Mouse (Mus musculus): ENCODE measurements at regions not wholly inside any gene's neighbourhood (a gene's known extent, or its start where the extent isn't known, plus 50 kb on each side); places are given as distances from the start of the nearest gene placed in this dataset.

GRCm38 (mm10) chr15:56858627-56859334, 618.6 kb downstream of the Slc22a22 start:
- Histone ChIP-seq H3K36me3 (no peaks in the 10 kb centered on the region), H3K9me3 (replicated peaks) (no peaks in the 10 kb centered on the region), H3K4me1 (replicated peaks) (0 out of 2 replicates have a peak, but pooled peaks cover 4% of the 10 kb centered on the region), H3K27ac (ENCODE audit: poor library complexity, severe bottlenecking) (no peak overlapping the region), H3K4me3 (no peak overlapping the region), H3K9ac (no peak overlapping the region), H3K4me2 (no peak overlapping the region), H3K27me3 (replicated peaks) (no peaks in the 10 kb centered on the region)
- 22% methylated on average over 3 of the region's 4 CpGs for WGBS
- no peak for ATAC-seq (ENCODE audit: insufficient number of reproducible peaks, low FRiP score)

DNA sequence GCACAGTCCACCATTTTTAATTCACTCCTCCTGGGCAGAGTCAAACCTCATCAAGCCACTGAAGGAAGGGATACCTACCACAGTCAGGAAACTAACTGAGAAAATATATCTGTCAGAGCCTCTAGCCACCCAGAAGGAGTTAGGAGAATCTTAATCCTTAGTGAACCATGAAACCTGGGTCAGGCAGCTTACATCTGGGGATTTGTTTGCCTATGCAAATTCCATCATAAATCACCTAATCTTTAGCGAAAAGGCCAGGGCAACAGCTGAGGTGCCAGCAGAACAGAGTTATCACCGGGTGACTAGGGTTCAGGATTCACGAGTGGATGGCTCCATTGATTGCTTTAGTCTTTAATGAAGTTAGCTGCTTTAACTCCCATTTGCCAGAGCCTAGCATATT, 619.3 kb downstream of the Slc22a22 start:
- Histone ChIP-seq H3K9ac (no peak overlapping the region), H3K9me3 (replicated peaks) (no peaks in the 10 kb centered on the region), H3K27ac (ENCODE audit: poor library complexity, severe bottlenecking) (no peak overlapping the region), H3K27me3 (replicated peaks) (no peaks in the 10 kb centered on the region), H3K36me3 (no peaks in the 10 kb centered on the region), H3K4me3 (no peak overlapping the region), H3K4me2 (no peak overlapping the region), H3K4me1 (replicated peaks) (0 out of 2 replicates have a peak, but pooled peaks cover 4% of the 10 kb centered on the region)
- no peak for ATAC-seq (ENCODE audit: insufficient number of reproducible peaks, low FRiP score)
- 44% methylated on average over 3 of the region's 3 CpGs for WGBS

DNA sequence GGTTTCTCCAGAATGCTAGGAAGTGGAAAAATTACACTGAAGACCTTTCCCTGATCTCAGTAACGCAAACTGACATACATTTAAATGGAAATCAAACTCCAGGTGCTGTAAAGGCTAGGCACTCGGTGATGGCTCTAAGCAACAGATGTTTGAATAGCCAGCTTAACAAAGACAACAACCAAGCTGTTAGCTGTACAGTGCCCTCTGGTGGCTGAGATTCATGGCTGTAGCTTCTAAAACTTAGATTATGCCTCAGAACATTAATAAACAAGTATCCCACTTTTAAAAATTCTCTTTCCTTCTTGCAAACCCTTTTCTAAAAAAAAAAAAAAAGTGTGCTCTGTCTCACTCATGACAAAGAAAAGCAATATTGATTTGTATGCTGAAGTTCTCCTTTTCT, 621.4 kb downstream of the Slc22a22 start:
- Histone ChIP-seq H3K9me3 (replicated peaks) (no peaks in the 10 kb centered on the region), H3K36me3 (no peaks in the 10 kb centered on the region), H3K4me3 (no peak overlapping the region), H3K27me3 (replicated peaks) (no peaks in the 10 kb centered on the region), H3K27ac (ENCODE audit: poor library complexity, severe bottlenecking) (no peak overlapping the region), H3K4me2 (no peak overlapping the region), H3K9ac (no peak overlapping the region), H3K4me1 (replicated peaks) (0 out of 2 replicates have a peak, but pooled peaks cover 4% of the 10 kb centered on the region)
- no peak for ATAC-seq (ENCODE audit: insufficient number of reproducible peaks, low FRiP score)
- 21% methylated on average over 2 of the region's 2 CpGs for WGBS

GRCm38 (mm10) chr15:56853106-56853505, 624.3 kb downstream of the Slc22a22 start:
- Histone ChIP-seq H3K27me3 (replicated peaks) (no peaks in the 10 kb centered on the region), H3K9me3 (replicated peaks) (no peaks in the 10 kb centered on the region), H3K27ac (ENCODE audit: poor library complexity, severe bottlenecking) (no peak overlapping the region), H3K4me2 (no peak overlapping the region), H3K4me1 (replicated peaks) (no peaks in the 10 kb centered on the region), H3K9ac (no peak overlapping the region), H3K36me3 (no peaks in the 10 kb centered on the region), H3K4me3 (no peak overlapping the region)
- no peak for ATAC-seq (ENCODE audit: insufficient number of reproducible peaks, low FRiP score)
- 55% methylated on average over 5 of the region's 5 CpGs for WGBS

DNA sequence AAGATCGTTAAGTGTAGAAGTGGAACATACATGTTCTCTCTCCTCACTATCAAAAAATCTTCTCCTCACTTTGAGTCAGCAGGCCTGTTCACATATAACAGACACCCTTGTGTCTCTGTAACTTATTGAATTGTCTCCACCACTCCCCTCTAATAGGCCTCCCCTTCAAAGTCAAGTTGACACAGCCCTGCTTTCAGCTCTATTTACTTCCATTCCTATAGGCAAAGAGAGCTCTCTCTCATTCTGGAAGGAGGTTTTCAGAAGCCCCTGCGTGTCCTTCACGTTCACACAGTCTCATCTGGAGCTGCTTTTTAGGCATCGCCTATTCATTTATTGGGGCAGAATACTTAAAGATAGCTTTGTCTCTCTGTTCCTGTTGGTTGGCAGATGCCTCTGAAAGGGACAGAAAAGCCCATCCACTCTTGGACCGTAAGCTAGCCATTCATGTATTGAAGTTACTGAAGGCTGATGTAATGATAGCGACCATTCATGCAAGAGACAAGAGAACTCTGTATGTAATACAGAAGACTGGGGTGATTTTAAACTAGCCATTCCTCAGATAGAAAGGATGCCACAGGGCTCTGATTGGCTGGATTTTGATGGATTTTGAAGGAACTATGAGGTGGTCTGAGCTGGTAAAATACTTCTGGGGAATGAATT, 629.8 kb downstream of the Slc22a22 start:
- H3K4me3 ChIP-seq = no peak overlapping the region
- no peak overlapping the region for H3K27ac ChIP-seq (ENCODE audit: poor library complexity, severe bottlenecking)
- H3K27me3 ChIP-seq (replicated peaks) = no peaks in the 10 kb centered on the region
- WGBS = 81% methylated on average over 6 of the region's 6 CpGs
- ATAC-seq (ENCODE audit: insufficient number of reproducible peaks, low FRiP score) = no peak
- no peaks in the 10 kb centered on the region for H3K9me3 ChIP-seq (replicated peaks)
- no peak overlapping the region for H3K4me2 ChIP-seq
- no peak overlapping the region for H3K9ac ChIP-seq
- no peaks in the 10 kb centered on the region for H3K4me1 ChIP-seq (replicated peaks)
- no peaks in the 10 kb centered on the region for H3K36me3 ChIP-seq

- ATAC-seq (ENCODE audit: insufficient number of reproducible peaks, low FRiP score) = no peak
- Histone ChIP-seq H3K4me2 (no peak overlapping the region), H3K4me1 (replicated peaks) (no peaks in the 10 kb centered on the region), H3K27ac (ENCODE audit: poor library complexity, severe bottlenecking) (no peak overlapping the region), H3K9ac (no peak overlapping the region), H3K36me3 (no peaks in the 10 kb centered on the region), H3K4me3 (no peak overlapping the region), H3K9me3 (replicated peaks) (no peaks in the 10 kb centered on the region), H3K27me3 (replicated peaks) (no peaks in the 10 kb centered on the region)
- WGBS = 48% methylated on average over 1 of the region's 1 CpGs
Measured at GRCm38 (mm10) chr15:56844574-56844973, 632.9 kb downstream of the Slc22a22 start.

DNA sequence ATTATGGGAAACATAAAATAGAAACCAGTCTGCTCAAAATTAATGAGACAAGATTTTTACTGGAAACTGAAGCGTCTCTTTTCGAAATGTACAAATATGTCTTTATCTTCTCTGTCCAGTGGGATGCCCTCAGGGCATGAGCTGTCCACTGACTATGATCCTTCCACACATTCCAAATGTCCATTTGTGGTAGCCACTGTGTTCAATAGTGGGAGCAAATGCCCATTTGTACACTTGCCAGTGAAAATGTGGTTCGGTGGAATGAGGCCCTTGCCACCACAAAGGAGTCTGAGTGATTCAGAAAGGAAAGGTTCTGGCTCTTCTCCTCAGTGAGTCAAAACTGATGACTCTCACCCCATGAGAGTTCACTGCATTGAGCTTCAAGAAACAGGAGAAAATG, 635.9 kb downstream of the Slc22a22 start:
- Histone ChIP-seq H3K4me2 (no peak overlapping the region), H3K9ac (no peak overlapping the region), H3K9me3 (replicated peaks) (no peaks in the 10 kb centered on the region), H3K4me1 (replicated peaks) (no peaks in the 10 kb centered on the region), H3K4me3 (no peak overlapping the region), H3K36me3 (no peaks in the 10 kb centered on the region), H3K27me3 (replicated peaks) (no peaks in the 10 kb centered on the region), H3K27ac (ENCODE audit: poor library complexity, severe bottlenecking) (no peak overlapping the region)
- 86% methylated on average over 3 of the region's 3 CpGs for WGBS
- no peak for ATAC-seq (ENCODE audit: insufficient number of reproducible peaks, low FRiP score)

DNA sequence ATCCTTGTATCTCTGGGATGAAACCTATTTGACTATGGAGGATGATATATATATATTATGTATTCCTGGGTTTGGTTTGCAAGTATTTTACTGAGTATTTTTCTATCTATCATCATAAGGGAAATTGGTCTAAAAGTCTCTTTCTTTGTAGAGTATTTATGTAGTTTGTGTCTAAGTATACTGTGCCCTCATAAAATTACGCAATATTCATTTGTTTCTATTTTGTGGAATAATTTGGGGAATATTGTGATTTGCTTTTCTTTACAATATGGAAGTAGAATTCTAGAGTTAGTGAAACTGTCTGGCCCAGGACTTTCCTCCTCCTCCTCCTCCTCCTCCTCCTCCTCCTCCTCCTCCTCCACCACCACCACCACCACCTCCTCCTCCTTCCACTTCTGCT, 640.1 kb downstream of the Slc22a22 start:
- Histone ChIP-seq H3K9ac (no peak overlapping the region), H3K27me3 (replicated peaks) (no peaks in the 10 kb centered on the region), H3K27ac (ENCODE audit: poor library complexity, severe bottlenecking) (no peak overlapping the region), H3K36me3 (no peaks in the 10 kb centered on the region), H3K9me3 (replicated peaks) (no peaks in the 10 kb centered on the region), H3K4me2 (no peak overlapping the region), H3K4me3 (no peak overlapping the region), H3K4me1 (replicated peaks) (0 out of 2 replicates have a peak, but pooled peaks cover 3% of the 10 kb centered on the region)
- ATAC-seq (ENCODE audit: insufficient number of reproducible peaks, low FRiP score) = no peak
- WGBS = 91% methylated on average over 1 of the region's 1 CpGs

DNA sequence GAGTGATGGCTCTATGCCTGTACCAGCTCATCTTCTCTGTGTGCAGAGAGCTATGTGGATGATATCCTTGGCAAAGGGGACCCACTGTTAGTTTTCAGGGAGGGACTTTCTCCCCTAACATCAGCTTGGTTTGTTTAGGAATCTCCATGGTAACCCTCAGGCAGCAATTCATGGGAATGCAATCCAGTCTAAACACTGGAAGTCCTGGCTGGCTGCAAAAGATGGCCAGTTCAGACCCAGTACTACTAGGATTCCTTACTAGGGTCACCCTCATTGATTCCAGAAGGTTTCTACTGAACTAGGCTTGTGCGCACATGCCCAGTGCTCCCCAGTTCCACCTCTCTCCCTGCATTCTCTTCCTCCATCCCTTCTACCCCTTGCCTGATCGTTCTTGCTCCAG, 642.8 kb downstream of the Slc22a22 start:
- no peak for ATAC-seq (ENCODE audit: insufficient number of reproducible peaks, low FRiP score)
- WGBS = 81% methylated on average over 2 of the region's 2 CpGs
- Histone ChIP-seq H3K4me3 (no peak overlapping the region), H3K9me3 (replicated peaks) (no peaks in the 10 kb centered on the region), H3K9ac (no peak overlapping the region), H3K4me1 (replicated peaks) (0 out of 2 replicates have a peak, but pooled peaks cover 3% of the 10 kb centered on the region), H3K4me2 (no peak overlapping the region), H3K27me3 (replicated peaks) (no peaks in the 10 kb centered on the region), H3K36me3 (no peaks in the 10 kb centered on the region), H3K27ac (ENCODE audit: poor library complexity, severe bottlenecking) (no peak overlapping the region)

GRCm38 (mm10) chr15:56832666-56833065, 644.8 kb downstream of the Slc22a22 start:
- H3K36me3 ChIP-seq = no peaks in the 10 kb centered on the region
- no peak overlapping the region for H3K9ac ChIP-seq
- no peak overlapping the region for H3K4me3 ChIP-seq
- 90% methylated on average over 7 of the region's 7 CpGs for WGBS
- no peaks in the 10 kb centered on the region for H3K27me3 ChIP-seq (replicated peaks)
- no peaks in the 10 kb centered on the region for H3K9me3 ChIP-seq (replicated peaks)
- ATAC-seq (ENCODE audit: insufficient number of reproducible peaks, low FRiP score) = no peak
- no peak overlapping the region for H3K27ac ChIP-seq (ENCODE audit: poor library complexity, severe bottlenecking)
- H3K4me1 ChIP-seq (replicated peaks) = 0 out of 2 replicates have a peak, but pooled peaks cover 3% of the 10 kb centered on the region
- H3K4me2 ChIP-seq = no peak overlapping the region

DNA sequence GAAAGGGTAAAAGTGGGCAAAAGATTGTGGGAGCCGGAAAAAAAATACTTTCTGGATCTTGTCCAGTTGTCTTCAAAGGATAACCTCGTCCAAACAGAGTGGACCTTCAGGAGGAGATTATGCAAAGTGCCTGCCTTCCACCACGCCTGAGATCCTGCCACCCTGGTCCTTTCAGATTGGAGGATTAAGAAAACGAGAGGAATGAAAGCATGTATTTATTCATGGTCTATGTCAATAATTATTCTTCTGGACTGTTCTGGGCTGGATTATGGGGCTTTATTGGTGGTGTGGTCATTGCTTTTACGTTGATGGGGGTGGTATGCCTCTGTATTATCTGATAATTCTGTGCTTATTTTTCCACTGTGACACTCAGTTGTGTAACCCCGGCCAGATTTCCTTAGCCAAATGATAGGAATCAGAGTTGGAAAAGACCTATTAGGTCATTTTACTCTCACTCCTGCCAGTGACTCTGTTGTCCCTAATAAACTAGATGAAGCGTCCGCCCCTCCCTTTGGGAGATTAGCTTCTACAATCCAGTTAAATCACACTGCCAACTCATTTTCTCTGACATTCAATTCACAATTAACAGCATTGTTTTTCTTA, 656.3 kb downstream of the Slc22a22 start:
- 51% methylated on average over 8 of the region's 8 CpGs for WGBS
- no peak for ATAC-seq (ENCODE audit: insufficient number of reproducible peaks, low FRiP score)
- Histone ChIP-seq H3K9me3 (replicated peaks) (no peaks in the 10 kb centered on the region), H3K27me3 (replicated peaks) (no peaks in the 10 kb centered on the region), H3K4me3 (no peak overlapping the region), H3K27ac (ENCODE audit: poor library complexity, severe bottlenecking) (no peak overlapping the region), H3K36me3 (no peaks in the 10 kb centered on the region), H3K9ac (no peak overlapping the region), H3K4me2 (no peak overlapping the region), H3K4me1 (replicated peaks) (no peaks in the 10 kb centered on the region)
